Mouse (Mus musculus) left cerebral cortex, adult 2 months (tissue): ENCODE measurements around the gene Mff. TPM values are rescaled to one million over a fixed set of nuclear protein-coding genes. Genes with fewer than 3 reads are reported as not detected.
A peak's percentile ranks its signal among the peaks of the same experiment; 100 is the strongest.

Source experiments
- DNase-seq, 2 experiments: peaks; one replicate each; pipeline ENCODE4 v3.0.0; 2021 to 2022; ENCODE audit warnings: low spot score in 2 of 2, mixed read lengths in 1 of 2; ENCODE audit errors: extremely low spot score in 1 of 2
- H3K27ac ChIP-seq: fragments of 200-600 bp; 2 replicates; pipeline ENCODE4 v1.8.1; 2022
- H3K4me3 ChIP-seq: fragments of 200-600 bp; 2 replicates; pipeline ENCODE4 v1.8.1; 2022
- CTCF ChIP-seq: fragments of 200-600 bp; IDR thresholded peaks from 2 replicates; pipeline ENCODE4 v1.8.1; 2022; ENCODE audit warnings: antibody characterized with exemption, mild to moderate bottlenecking, moderate library complexity
- intact Hi-C: fragments of 180-260 bp; cut with DNase I; formaldehyde crosslinking; loops from one replicate; pipeline ENCODE4 v1.15.1; 2025
- long read RNA-seq, 2 experiments: library from polyadenylated mRNA; stranded (forward); transcript quantifications; one replicate each; pipeline ENCODE4 v2.0.0; 2021; ENCODE audit warnings: borderline mapping rate in 2 of 2
- total RNA-seq, 2 experiments: library from RNA; stranded (reverse); gene quantifications; 2 replicates each; pipeline ENCODE4 v1.2.3; 2021

Mff gene
- 100 to 1,000 TPM; 263 to 273 TPM for total RNA-seq
- long read RNA-seq, experiment 1, transcript Mff-201 (8 exons, 1,706 nt): minor isoform, 8 of 252 reads
- long read RNA-seq, experiment 1, transcript Mff-208 (8 exons, 1,645 nt): minor isoform, 8 of 252 reads
- long read RNA-seq, experiment 1, transcript Mff-202 (9 exons, 1,894 nt): major isoform, 96 of 252 reads
- long read RNA-seq, experiment 1, partial matches to known transcripts: 0 of 252 reads
- long read RNA-seq, experiment 1, other reads (novel, unspliced or antisense): 138 of 252 reads
- long read RNA-seq, experiment 2, transcript Mff-202 (9 exons, 1,894 nt): major isoform, 44 of 120 reads
- long read RNA-seq, experiment 2, transcript Mff-208 (8 exons, 1,645 nt): minor isoform, 5 of 120 reads
- long read RNA-seq, experiment 2, partial matches to known transcripts: 0 of 120 reads
- long read RNA-seq, experiment 2, other reads (novel, unspliced or antisense): 66 of 120 reads

GRCm38 (mm10) chr1:82724339-82725025 is at the start of gene Mff:
Gene Mff, plus strand, starts transcription at chr1:82724890.
- TF ChIP-seq CTCF: no peak
- Histone ChIP-seq H3K4me3 (peak within 1 kb of the TSS; percentile 81), H3K27ac (peak within 1 kb of the TSS; percentile 96)
- intact Hi-C loops: loop anchor here (1.0 kb wide), 1 partner anchor 115 kb away; the partner anchor contains the start of gene Agfg1
- peak; percentile 92 for DNase-seq

- H3K27ac ChIP-seq: no peak overlapping the region
- intact Hi-C loops: no loop called here
- no peak for TF ChIP-seq CTCF
- no peak overlapping the region for H3K4me3 ChIP-seq
- no peak for DNase-seq
Measured at GRCm38 (mm10) chr1:82686328-82686727, 38.4 kb upstream of the Mff start.

- Histone ChIP-seq H3K27ac (no peak overlapping the region), H3K4me3 (no peak overlapping the region)
- no peak for TF ChIP-seq CTCF
- intact Hi-C loops: no loop called here
- no peak for DNase-seq
Measured at GRCm38 (mm10) chr1:82686866-82687265, 37.8 kb upstream of the Mff start.

- DNase-seq: no peak
- intact Hi-C loops: no loop called here
- Histone ChIP-seq H3K27ac (no peak overlapping the region), H3K4me3 (no peak overlapping the region)
- no peak for TF ChIP-seq CTCF
Measured at GRCm38 (mm10) chr1:82687931-82688330, 36.8 kb upstream of the Mff start.

GRCm38 (mm10) chr1:82695915-82696314 is 28.8 kb upstream of the Mff start:
- intact Hi-C loops: no loop called here
- Histone ChIP-seq H3K4me3 (no peak overlapping the region), H3K27ac (no peak overlapping the region)
- DNase-seq: no peak
- TF ChIP-seq CTCF: no peak

- intact Hi-C loops: no loop called here
Measured at GRCm38 (mm10) chr1:82717816-82718512, 6.7 kb upstream of the Mff start.

GRCm38 (mm10) chr1:82725026-82725874 is 560 bp downstream of the Mff start:
- Histone ChIP-seq H3K4me3 (peak overlapping the region; percentile 81), H3K27ac (peak overlapping the region; percentile 96)
- intact Hi-C loops: no loop called here
- no peak for TF ChIP-seq CTCF
- no peak for DNase-seq

More at GRCm38 (mm10) chr1:82717816-82718512, 6.7 kb upstream of the Mff start:
- Histone ChIP-seq H3K4me3 (no peak overlapping the region), H3K27ac (no peak overlapping the region)
- no peak for DNase-seq
- no peak for TF ChIP-seq CTCF

GRCm38 (mm10) chr1:82725875-82726185 is 1.1 kb downstream of the Mff start:
- intact Hi-C loops: no loop called here
- no peak for TF ChIP-seq CTCF
- H3K27ac ChIP-seq: no peak overlapping the region
- DNase-seq: no peak
- peak overlapping the region; percentile 81 for H3K4me3 ChIP-seq

- no peak for DNase-seq
- Histone ChIP-seq H3K4me3 (no peak overlapping the region; the same call in 1 of the 2 replicates), H3K27ac (no peak overlapping the region)
- no peak for TF ChIP-seq CTCF
- intact Hi-C loops: no loop called here
Measured at GRCm38 (mm10) chr1:82726482-82726881, 1.8 kb downstream of the Mff start.

GRCm38 (mm10) chr1:82733357-82733756 is 8.7 kb downstream of the Mff start:
- intact Hi-C loops: no loop called here
- no peak for DNase-seq
- TF ChIP-seq CTCF: no peak
- H3K27ac ChIP-seq: no peak overlapping the region
- H3K4me3 ChIP-seq: no peak overlapping the region

GRCm38 (mm10) chr1:82738066-82738465 is 13.4 kb downstream of the Mff start:
- no peak for TF ChIP-seq CTCF
- no peak overlapping the region for H3K27ac ChIP-seq
- no peak for DNase-seq
- no peak overlapping the region for H3K4me3 ChIP-seq
- intact Hi-C loops: no loop called here
